Mouse (Mus musculus): ENCODE results near the gene Ripor2. TPM values are rescaled to one million over a fixed set of nuclear protein-coding genes. Genes with fewer than 3 reads are reported as not detected.

Ripor2 gene
- polyA plus RNA-seq, 1 experiment from 2014 or later = 6.1 TPM

GRCm38 (mm10) chr13:24639215-24640165, 57.5 kb downstream of the Ripor2 start:
- peaks cover 13% of the 10 kb centered on the region for H3K27me3 ChIP-seq
- H3K4me3 ChIP-seq = peak overlapping the region; percentile 60
- WGBS = 17% methylated on average over 22 of the region's 22 CpGs
- no peak for ATAC-seq (ENCODE audit: insufficient number of reproducible peaks, insufficient read depth, low FRiP score, low TSS enrichment)
- H3K9me3 ChIP-seq = no peaks in the 10 kb centered on the region
- peaks cover 15% of the 10 kb centered on the region; the same call in 1 of the 2 replicates for H3K4me1 ChIP-seq
- no peak overlapping the region for H3K27ac ChIP-seq
- 0 out of 2 replicates have a peak overlapping the region, but pooled peaks have one; percentile 56 for H3K9ac ChIP-seq
- peak overlapping the region; percentile 99 for H3K4me2 ChIP-seq (replicated peaks)
- H3K36me3 ChIP-seq = no peaks in the 10 kb centered on the region

GRCm38 (mm10) chr13:24640166-24640560, 58.2 kb downstream of the Ripor2 start:
- ATAC-seq (ENCODE audit: insufficient number of reproducible peaks, insufficient read depth, low FRiP score, low TSS enrichment) = no peak
- Histone ChIP-seq H3K4me3 (no peak overlapping the region), H3K9ac (no peak overlapping the region), H3K4me1 (peaks cover 15% of the 10 kb centered on the region; the same call in 1 of the 2 replicates), H3K27ac (no peak overlapping the region), H3K9me3 (no peaks in the 10 kb centered on the region), H3K27me3 (peaks cover 13% of the 10 kb centered on the region), H3K36me3 (no peaks in the 10 kb centered on the region), H3K4me2 (replicated peaks) (peak overlapping the region; percentile 99; the same call in 1 of the 2 replicates)
- WGBS = 60% methylated on average over 4 of the region's 4 CpGs

GRCm38 (mm10) chr13:24640836-24641385, 58.9 kb downstream of the Ripor2 start:
- no peak overlapping the region for H3K9ac ChIP-seq
- no peaks in the 10 kb centered on the region for H3K36me3 ChIP-seq
- no peak overlapping the region for H3K4me2 ChIP-seq (replicated peaks)
- no peak for ATAC-seq (ENCODE audit: insufficient number of reproducible peaks, insufficient read depth, low FRiP score, low TSS enrichment)
- no peak overlapping the region for H3K4me3 ChIP-seq
- 73% methylated on average over 3 of the region's 3 CpGs for WGBS
- H3K9me3 ChIP-seq = no peaks in the 10 kb centered on the region
- H3K27me3 ChIP-seq = peaks cover 13% of the 10 kb centered on the region
- no peak overlapping the region for H3K27ac ChIP-seq
- H3K4me1 ChIP-seq = peaks cover 15% of the 10 kb centered on the region; the same call in 1 of the 2 replicates

GRCm38 (mm10) chr13:24641491-24642430, 59.8 kb downstream of the Ripor2 start:
- no peak overlapping the region for H3K4me3 ChIP-seq
- H3K4me2 ChIP-seq (replicated peaks) = no peak overlapping the region
- no peak overlapping the region for H3K9ac ChIP-seq
- H3K27me3 ChIP-seq = peaks cover 13% of the 10 kb centered on the region
- H3K27ac ChIP-seq = no peak overlapping the region
- ATAC-seq (ENCODE audit: insufficient number of reproducible peaks, insufficient read depth, low FRiP score, low TSS enrichment) = no peak
- peaks cover 15% of the 10 kb centered on the region; the same call in 1 of the 2 replicates for H3K4me1 ChIP-seq
- no peaks in the 10 kb centered on the region for H3K36me3 ChIP-seq
- WGBS = 60% methylated on average over 7 of the region's 7 CpGs
- no peaks in the 10 kb centered on the region for H3K9me3 ChIP-seq

GRCm38 (mm10) chr13:24645146-24645545, 63.2 kb downstream of the Ripor2 start:
- no peaks in the 10 kb centered on the region for H3K9me3 ChIP-seq
- no peak overlapping the region for H3K9ac ChIP-seq
- H3K27ac ChIP-seq = no peak overlapping the region
- 81% methylated on average over 3 of the region's 3 CpGs for WGBS
- H3K36me3 ChIP-seq = no peaks in the 10 kb centered on the region
- no peak overlapping the region for H3K4me3 ChIP-seq
- no peaks in the 10 kb centered on the region for H3K27me3 ChIP-seq
- no peak overlapping the region for H3K4me2 ChIP-seq (replicated peaks)
- no peaks in the 10 kb centered on the region for H3K4me1 ChIP-seq
- ATAC-seq (ENCODE audit: insufficient number of reproducible peaks, insufficient read depth, low FRiP score, low TSS enrichment) = no peak

- no peak overlapping the region for H3K4me2 ChIP-seq (replicated peaks)
- H3K36me3 ChIP-seq = no peaks in the 10 kb centered on the region
- ATAC-seq (ENCODE audit: insufficient number of reproducible peaks, insufficient read depth, low FRiP score, low TSS enrichment) = no peak
- no peak overlapping the region for H3K9ac ChIP-seq
- WGBS = 78% methylated on average over 3 of the region's 3 CpGs
- no peak overlapping the region for H3K4me3 ChIP-seq
- H3K9me3 ChIP-seq = no peaks in the 10 kb centered on the region
- no peaks in the 10 kb centered on the region for H3K4me1 ChIP-seq
- no peak overlapping the region for H3K27ac ChIP-seq
- no peaks in the 10 kb centered on the region for H3K27me3 ChIP-seq
Measured at GRCm38 (mm10) chr13:24646324-24646723, 64.3 kb downstream of the Ripor2 start.

- Histone ChIP-seq H3K4me1 (no peaks in the 10 kb centered on the region), H3K36me3 (no peaks in the 10 kb centered on the region), H3K27me3 (no peaks in the 10 kb centered on the region), H3K27ac (no peak overlapping the region), H3K9me3 (no peaks in the 10 kb centered on the region), H3K9ac (no peak overlapping the region), H3K4me2 (replicated peaks) (no peak overlapping the region), H3K4me3 (no peak overlapping the region)
- WGBS = 75% methylated on average over 2 of the region's 2 CpGs
- no peak for ATAC-seq (ENCODE audit: insufficient number of reproducible peaks, insufficient read depth, low FRiP score, low TSS enrichment)
Measured at GRCm38 (mm10) chr13:24647444-24647843, 65.5 kb downstream of the Ripor2 start.

- Histone ChIP-seq H3K9me3 (no peaks in the 10 kb centered on the region), H3K4me3 (no peak overlapping the region), H3K4me1 (no peaks in the 10 kb centered on the region), H3K9ac (no peak overlapping the region), H3K27me3 (no peaks in the 10 kb centered on the region), H3K27ac (no peak overlapping the region), H3K4me2 (replicated peaks) (no peak overlapping the region), H3K36me3 (no peaks in the 10 kb centered on the region)
- no peak for ATAC-seq (ENCODE audit: insufficient number of reproducible peaks, insufficient read depth, low FRiP score, low TSS enrichment)
- 76% methylated on average over 5 of the region's 5 CpGs for WGBS
Measured at GRCm38 (mm10) chr13:24648027-24648426, 66.0 kb downstream of the Ripor2 start.

- 88% methylated on average over 3 of the region's 3 CpGs for WGBS
- H3K4me1 ChIP-seq = no peaks in the 10 kb centered on the region
- no peak overlapping the region for H3K9ac ChIP-seq
- no peak overlapping the region for H3K27ac ChIP-seq
- no peaks in the 10 kb centered on the region for H3K9me3 ChIP-seq
- no peak overlapping the region for H3K4me3 ChIP-seq
- no peak for ATAC-seq (ENCODE audit: insufficient number of reproducible peaks, insufficient read depth, low FRiP score, low TSS enrichment)
- H3K4me2 ChIP-seq (replicated peaks) = no peak overlapping the region
- H3K27me3 ChIP-seq = no peaks in the 10 kb centered on the region
- no peaks in the 10 kb centered on the region for H3K36me3 ChIP-seq
Measured at GRCm38 (mm10) chr13:24648668-24649067, 66.7 kb downstream of the Ripor2 start.

- Histone ChIP-seq H3K27me3 (no peaks in the 10 kb centered on the region), H3K4me1 (no peaks in the 10 kb centered on the region), H3K4me3 (no peak overlapping the region), H3K9me3 (no peaks in the 10 kb centered on the region), H3K9ac (no peak overlapping the region), H3K36me3 (no peaks in the 10 kb centered on the region), H3K27ac (no peak overlapping the region), H3K4me2 (replicated peaks) (no peak overlapping the region)
- no peak for ATAC-seq (ENCODE audit: insufficient number of reproducible peaks, insufficient read depth, low FRiP score, low TSS enrichment)
- 30% methylated on average over 2 of the region's 2 CpGs for WGBS
Measured at GRCm38 (mm10) chr13:24649099-24649498, 67.1 kb downstream of the Ripor2 start.

GRCm38 (mm10) chr13:24651018-24651417, 69.0 kb downstream of the Ripor2 start:
- H3K9me3 ChIP-seq = no peaks in the 10 kb centered on the region
- H3K4me2 ChIP-seq (replicated peaks) = no peak overlapping the region
- no peak overlapping the region for H3K4me3 ChIP-seq
- no peak overlapping the region for H3K27ac ChIP-seq
- no peak overlapping the region for H3K9ac ChIP-seq
- no peak for ATAC-seq (ENCODE audit: insufficient number of reproducible peaks, insufficient read depth, low FRiP score, low TSS enrichment)
- H3K4me1 ChIP-seq = no peaks in the 10 kb centered on the region
- H3K36me3 ChIP-seq = no peaks in the 10 kb centered on the region
- WGBS = 71% methylated on average over 3 of the region's 3 CpGs
- no peaks in the 10 kb centered on the region for H3K27me3 ChIP-seq
